Mouse (Mus musculus) heart, embryonic 16.5 days (tissue): ENCODE data around the gene 6030408B16Rik. TPM values are rescaled to one million over a fixed set of nuclear protein-coding genes. Genes with fewer than 3 reads are reported as not detected.

Experiments
- ATAC-seq: fragments of 200-750 bp; cut with Nextera tagmentation; replicated peaks from 2 replicates; pipeline ENCODE4 v1.8.0; 2017; ENCODE audit warnings: moderate number of reproducible peaks; ENCODE audit not compliant: insufficient read depth, low FRiP score; ENCODE audit errors: extremely low read depth
- H3K27ac ChIP-seq: fragments of 300-500 bp; sonication (generic); 2 replicates; pipeline ENCODE4 v1.5.1; 2014; ENCODE audit warnings: mild to moderate bottlenecking, low read length, control low read depth, moderate library complexity
- H3K27me3 ChIP-seq: fragments of 300-500 bp; sonication (generic); 2 replicates; pipeline ENCODE4 v1.6.1; 2014; ENCODE audit warnings: low read length, mixed read lengths; ENCODE audit not compliant: control insufficient read depth, insufficient read depth
- H3K36me3 ChIP-seq: fragments of 300-500 bp; sonication (generic); 2 replicates; pipeline ENCODE4 v1.6.1; 2014; ENCODE audit not compliant: control insufficient read depth, insufficient read depth
- H3K4me1 ChIP-seq: fragments of 300-500 bp; sonication (generic); 2 replicates; pipeline ENCODE4 v1.6.1; 2014; ENCODE audit warnings: low read length, mixed read lengths; ENCODE audit not compliant: control insufficient read depth, insufficient read depth
- H3K4me2 ChIP-seq: fragments of 300-500 bp; sonication (generic); 2 replicates; pipeline ENCODE4 v1.6.1; 2014; ENCODE audit warnings: low read depth, mild to moderate bottlenecking, control low read depth, low read length
- H3K4me3 ChIP-seq: fragments of 300-500 bp; sonication (generic); 2 replicates; pipeline ENCODE4 v1.5.1; 2014; ENCODE audit warnings: mild to moderate bottlenecking, control low read depth, low read length
- H3K9ac ChIP-seq: fragments of 300-500 bp; sonication (generic); 2 replicates; pipeline ENCODE4 v1.6.1; 2014; ENCODE audit warnings: low read length, control low read depth
- H3K9me3 ChIP-seq: fragments of 300-500 bp; sonication (generic); replicated peaks from 2 replicates; pipeline ENCODE4 v1.6.1; 2016; ENCODE audit warnings: low read length; ENCODE audit not compliant: control insufficient read depth
- WGBS: fragments of 180-500 bp; shearing (Covaris S2); extraction: QIAGEN DNeasy Blood & Tissue Kit; methylation state at CpG from one replicate; pipeline ENCODE4 v1.1.7; 2014; 5-methylcytosine and 5-hydroxymethylcytosine counted together
- polyA plus RNA-seq: library from polyadenylated mRNA; unstranded; fragments of >200 nt; fragmentation: Nextera tagmentation; extraction: Ambion mirVana; gene quantifications from 2 replicates; pipeline ENCODE4 v1.2.1, GENCODE M21; 2015

The 6030408B16Rik gene
- polyA plus RNA-seq, 1 experiment from 2014 or later = 2.8 TPM

DNA sequence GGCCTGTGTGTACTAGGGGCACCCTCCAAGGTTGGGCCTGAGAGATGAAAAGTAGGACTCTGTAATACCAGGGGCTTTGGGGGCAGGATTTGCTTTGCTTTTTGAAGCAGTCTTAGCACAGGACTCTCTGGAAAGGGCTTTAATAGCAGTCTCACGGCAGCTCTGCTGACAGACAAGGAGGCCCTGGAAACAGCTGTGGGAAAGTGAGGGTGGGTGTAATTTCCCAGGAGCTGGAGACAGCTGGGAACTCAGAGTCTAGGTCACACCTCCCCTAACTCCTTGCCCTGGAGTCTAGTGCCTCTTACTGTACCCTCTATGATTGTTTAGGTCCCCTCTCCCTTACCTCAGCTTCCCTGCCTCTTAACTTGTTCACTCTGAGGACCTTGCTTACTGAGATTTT, 40.2 kb downstream of the 6030408B16Rik start:
- Histone ChIP-seq H3K27me3 (no peaks in the 10 kb centered on the region), H3K4me2 (no peak overlapping the region), H3K4me1 (peaks cover 4% of the 10 kb centered on the region; the same call in 1 of the 2 replicates), H3K27ac (no peak overlapping the region; the same call in 1 of the 2 replicates), H3K9me3 (no peaks in the 10 kb centered on the region), H3K9ac (no peak overlapping the region; the same call in 1 of the 2 replicates), H3K4me3 (no peak overlapping the region), H3K36me3 (no peaks in the 10 kb centered on the region)
- no peak for ATAC-seq
- 4% methylated on average over 1 of the region's 1 CpGs for WGBS

DNA sequence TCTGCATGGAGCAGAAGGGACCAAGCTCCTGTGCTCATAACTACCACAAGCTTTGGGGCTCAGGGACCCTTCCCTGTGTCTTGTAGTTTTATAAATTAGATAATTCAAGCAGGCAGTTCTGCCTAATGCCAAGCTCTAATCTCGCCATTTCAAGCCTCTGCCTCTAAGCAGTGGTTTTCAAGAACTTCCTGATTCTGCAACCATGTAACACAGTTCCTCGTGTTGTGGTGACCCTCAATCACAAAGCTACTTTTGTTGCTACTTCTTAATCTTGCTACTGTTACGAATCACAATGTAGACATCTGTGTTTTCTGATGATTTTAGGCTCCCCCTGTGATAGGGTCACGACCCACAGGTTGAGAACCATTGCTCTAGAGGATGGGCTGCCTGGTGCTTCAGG, 40.6 kb downstream of the 6030408B16Rik start:
- no peak overlapping the region for H3K4me3 ChIP-seq
- no peak for ATAC-seq
- H3K27ac ChIP-seq = no peak overlapping the region
- no peaks in the 10 kb centered on the region for H3K36me3 ChIP-seq
- H3K27me3 ChIP-seq = no peaks in the 10 kb centered on the region
- no peak overlapping the region for H3K4me2 ChIP-seq
- peaks cover 4% of the 10 kb centered on the region; the same call in 1 of the 2 replicates for H3K4me1 ChIP-seq
- WGBS = 56% methylated on average over 4 of the region's 4 CpGs
- no peak overlapping the region for H3K9ac ChIP-seq
- no peaks in the 10 kb centered on the region for H3K9me3 ChIP-seq

DNA sequence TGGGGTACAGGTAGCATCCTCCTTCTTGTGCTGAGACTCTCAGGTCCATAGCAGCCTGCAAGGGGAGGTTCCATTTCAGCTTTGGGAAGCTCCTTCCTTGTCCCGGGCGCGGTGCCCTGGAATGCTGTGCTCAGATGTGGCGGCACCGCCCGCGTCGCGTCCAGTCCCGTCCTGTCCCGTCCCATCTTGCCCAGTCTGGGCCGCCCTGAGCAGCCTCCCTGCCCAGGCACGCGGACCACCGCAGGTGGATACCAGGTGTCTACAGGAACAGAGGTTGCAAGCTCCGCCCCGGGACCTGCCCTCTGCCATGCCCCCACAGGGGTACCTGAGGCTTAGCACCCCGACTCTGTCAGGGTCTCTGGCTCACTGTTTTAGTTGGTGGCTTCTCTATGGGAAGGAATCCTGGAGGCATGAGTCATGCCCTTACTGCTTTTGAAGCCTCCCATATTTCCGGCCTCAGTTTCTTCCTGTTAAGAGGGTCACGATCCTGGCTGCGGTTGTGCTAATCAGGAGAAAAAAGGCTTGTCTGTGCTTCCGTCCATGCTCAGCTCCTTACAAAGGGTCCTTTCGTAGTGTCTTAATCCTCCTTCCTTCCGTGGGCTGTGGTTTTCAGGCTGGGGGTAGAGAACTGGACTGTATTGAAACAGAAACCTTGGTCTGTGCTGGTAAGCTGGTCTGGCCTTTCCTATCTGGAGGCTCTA, 43.6 kb downstream of the 6030408B16Rik start:
- peak overlapping the region; percentile 63 for H3K27ac ChIP-seq
- peak overlapping the region; percentile 34; the same call in 1 of the 2 replicates for H3K9ac ChIP-seq
- no peaks in the 10 kb centered on the region for H3K27me3 ChIP-seq
- peak overlapping the region; percentile 21; the same call in 1 of the 2 replicates for H3K4me2 ChIP-seq
- no peaks in the 10 kb centered on the region for H3K9me3 ChIP-seq
- 43% methylated on average over 24 of the region's 24 CpGs for WGBS
- no peaks in the 10 kb centered on the region for H3K36me3 ChIP-seq
- ATAC-seq = peak; percentile 26; the same call in 1 of the 2 replicates
- no peak overlapping the region for H3K4me3 ChIP-seq
- peaks cover 4% of the 10 kb centered on the region; the same call in 1 of the 2 replicates for H3K4me1 ChIP-seq

- ATAC-seq = 0 out of 2 replicates have a peak, but pooled peaks have one; percentile 24
- no peak overlapping the region for H3K9ac ChIP-seq
- H3K27me3 ChIP-seq = no peaks in the 10 kb centered on the region
- no peak overlapping the region for H3K4me2 ChIP-seq
- H3K9me3 ChIP-seq = no peaks in the 10 kb centered on the region
- H3K36me3 ChIP-seq = no peaks in the 10 kb centered on the region
- peak overlapping the region; percentile 19; the same call in 1 of the 2 replicates for H3K27ac ChIP-seq
- no peak overlapping the region for H3K4me3 ChIP-seq
- H3K4me1 ChIP-seq = peaks cover 4% of the 10 kb centered on the region; the same call in 1 of the 2 replicates
- WGBS = 67% methylated on average over 4 of the region's 4 CpGs
These were observed 45.3 kb downstream of the 6030408B16Rik start for GRCm38 (mm10) chr15:101338359-101338758.

GRCm38 (mm10) chr15:101339537-101339936, 46.5 kb downstream of the 6030408B16Rik start:
- H3K4me3 ChIP-seq = no peak overlapping the region
- WGBS = 2% methylated on average over 2 of the region's 2 CpGs
- peak; percentile 59; the same call in 1 of the 2 replicates for ATAC-seq

DNA sequence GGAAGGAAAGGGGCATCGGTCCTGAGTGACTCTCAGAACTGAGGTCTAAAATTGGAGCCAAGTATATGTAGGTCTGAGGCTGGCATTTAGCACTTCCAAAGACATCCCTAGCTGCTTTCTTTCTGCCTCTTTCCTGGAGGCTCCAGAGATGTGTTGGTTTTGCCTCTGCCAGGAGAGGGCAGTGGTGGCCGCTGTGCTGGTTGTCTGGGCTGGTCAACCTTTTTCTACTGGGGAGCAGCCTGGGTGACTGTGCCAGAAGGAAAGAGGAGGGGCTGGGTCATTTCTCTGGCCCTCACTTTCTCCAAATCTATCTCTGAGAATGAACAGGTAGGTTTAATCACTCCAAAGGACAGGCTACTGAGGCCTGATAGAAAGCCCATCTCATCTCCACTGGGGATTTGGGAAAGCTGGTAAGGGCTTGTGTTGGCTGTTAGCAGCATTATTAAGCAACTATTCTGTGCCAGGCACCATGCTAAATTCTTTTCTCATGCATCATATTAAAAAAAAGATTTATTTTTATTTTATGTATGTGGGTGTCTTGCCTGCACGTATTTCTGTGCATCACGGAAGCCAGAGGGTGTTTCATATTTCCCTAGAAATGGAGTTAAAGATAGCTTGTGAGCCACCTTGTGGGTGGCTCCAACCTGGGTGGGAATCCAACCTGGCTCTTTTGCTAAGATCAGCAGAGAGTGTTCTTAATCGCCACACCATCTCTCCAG, 48.9 kb downstream of the 6030408B16Rik start:
- H3K27me3 ChIP-seq = no peaks in the 10 kb centered on the region
- H3K9me3 ChIP-seq = no peaks in the 10 kb centered on the region
- 56% methylated on average over 5 of the region's 5 CpGs for WGBS
- no peak for ATAC-seq
- H3K36me3 ChIP-seq = no peaks in the 10 kb centered on the region
- no peak overlapping the region for H3K4me2 ChIP-seq
- H3K4me1 ChIP-seq = peaks cover 2% of the 10 kb centered on the region; the same call in 1 of the 2 replicates
- H3K27ac ChIP-seq = no peak overlapping the region
- no peak overlapping the region for H3K4me3 ChIP-seq
- no peak overlapping the region for H3K9ac ChIP-seq

More at GRCm38 (mm10) chr15:101339537-101339936, 46.5 kb downstream of the 6030408B16Rik start:
- Histone ChIP-seq H3K36me3 (no peaks in the 10 kb centered on the region), H3K27ac (no peak overlapping the region), H3K27me3 (no peaks in the 10 kb centered on the region), H3K4me1 (peaks cover 4% of the 10 kb centered on the region; the same call in 1 of the 2 replicates), H3K9me3 (no peaks in the 10 kb centered on the region), H3K4me2 (no peak overlapping the region), H3K9ac (no peak overlapping the region)

Other genes starting within 250 kb of the 6030408B16Rik start
- gene Gm47841, start 245.8 kb upstream of the 6030408B16Rik start, polyA plus RNA-seq = not detected in 2 replicates
- gene Fignl2, start 214.6 kb upstream of the 6030408B16Rik start, polyA plus RNA-seq = 0.10 and 0.12 TPM in 2 replicates
- gene Ankrd33, start 177.5 kb upstream of the 6030408B16Rik start, polyA plus RNA-seq = not detected in 2 replicates
- gene Acvrl1, start 164.7 kb upstream of the 6030408B16Rik start, polyA plus RNA-seq = 14.7 and 20.5 TPM in 2 replicates
- gene Acvr1b, start 119.1 kb upstream of the 6030408B16Rik start, polyA plus RNA-seq = 7.1 and 8.0 TPM in 2 replicates
- 3.1 and 3.4 TPM in 2 replicates for gene Grasp, start 69.0 kb upstream of the 6030408B16Rik start, polyA plus RNA-seq
- gene Nr4a1, start 38.9 kb upstream of the 6030408B16Rik start, polyA plus RNA-seq = 12.6 and 13.5 TPM in 2 replicates
- 64.5 and 68.9 TPM in 2 replicates for gene Atg101, start 8.9 kb upstream of the 6030408B16Rik start, polyA plus RNA-seq
- 8.7 and 9.0 TPM in 2 replicates for gene Krt80, start 77.0 kb downstream of the 6030408B16Rik start, polyA plus RNA-seq
- gene Krt7, start 117.8 kb downstream of the 6030408B16Rik start, polyA plus RNA-seq = 19.6 and 28.9 TPM in 2 replicates
- 0.14 TPM in 1 of 2 replicates, not detected in the other for gene Krt87, start 145.6 kb downstream of the 6030408B16Rik start, polyA plus RNA-seq
- gene Krt88, start 154.5 kb downstream of the 6030408B16Rik start, polyA plus RNA-seq = not detected in 2 replicates
- gene Krt81, start 170.5 kb downstream of the 6030408B16Rik start, polyA plus RNA-seq = not detected in 2 replicates
- gene Krt86, start 180.3 kb downstream of the 6030408B16Rik start, polyA plus RNA-seq = not detected in 2 replicates
- 0.25 TPM in 1 of 2 replicates, not detected in the other for gene Krt83, start 198.3 kb downstream of the 6030408B16Rik start, polyA plus RNA-seq
- gene Gm49425, start 224.0 kb downstream of the 6030408B16Rik start, polyA plus RNA-seq = not detected in 2 replicates
- gene Krt84, start 239.6 kb downstream of the 6030408B16Rik start, polyA plus RNA-seq = not detected in 2 replicates